Mouse (Mus musculus): ENCODE results near the gene Adh6a. TPM values are rescaled to one million over a fixed set of nuclear protein-coding genes. Genes with fewer than 3 reads are reported as not detected.

Gene Adh6a
- not detected for polyA plus RNA-seq (2017; shearing (Covaris generic))

DNA sequence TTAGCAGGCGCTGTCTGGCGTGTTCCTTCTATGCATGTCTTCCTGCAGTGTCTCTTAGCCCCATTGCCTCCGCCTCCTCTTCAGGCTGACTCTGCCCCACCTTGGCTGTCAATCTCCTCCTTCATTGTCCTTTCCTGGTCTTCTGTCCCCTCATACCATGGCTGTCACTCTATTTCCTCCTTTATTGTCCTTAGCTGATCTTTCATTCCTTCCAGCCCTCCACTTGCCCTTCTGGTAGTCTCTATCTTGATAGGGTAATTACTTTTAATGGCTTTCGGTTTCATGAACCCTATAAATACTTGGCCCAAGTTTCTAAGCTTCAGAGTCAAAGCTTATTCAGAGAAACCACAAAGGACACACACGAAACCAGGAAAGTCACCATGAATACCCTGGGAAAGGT, at the start of gene Adh6a:
Adh6a (plus strand) TSS at position 322 of the 400 bp plus-strand sequence.

DNA sequence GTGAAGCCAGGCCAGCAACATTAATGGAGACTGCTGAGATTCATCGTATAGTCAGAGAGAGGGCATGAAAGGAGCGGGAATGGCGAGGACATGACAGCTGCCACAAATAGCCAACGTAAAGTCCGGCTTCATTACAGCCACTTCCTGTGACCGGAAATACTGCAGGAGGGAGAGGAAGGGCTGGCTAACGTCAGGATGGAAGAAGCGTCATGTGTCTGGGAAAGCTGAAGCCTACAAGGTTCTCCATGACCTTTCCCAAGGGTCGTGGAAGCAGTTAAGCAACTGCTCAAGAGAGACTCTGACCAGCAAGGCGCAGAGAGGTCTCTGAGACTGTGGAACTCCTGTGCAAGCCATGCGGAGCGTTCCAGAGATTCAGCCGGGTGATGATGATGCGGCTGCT, 28.4 kb downstream of the Adh6a start, which contains the start of gene Adh6b:
Adh6b (plus strand) TSS at position 305 of the 400 bp plus-strand sequence.

Other genes starting within 250 kb of the Adh6a start
- gene 1110002E22Rik, start 248.2 kb upstream of the Adh6a start, polyA plus RNA-seq (2017; shearing (Covaris generic)) = under 1 TPM in 1 of 2 experiments, not detected in 1; 0.34 TPM
- not detected for gene Gm5105, start 245.9 kb upstream of the Adh6a start, polyA plus RNA-seq (2017; shearing (Covaris generic))
- gene Trmt10a, start 169.8 kb upstream of the Adh6a start, polyA plus RNA-seq (2017; shearing (Covaris generic)) = 1 to 10 TPM; 4.7 to 7.5 TPM
- 1 to 10 TPM; 2.6 to 2.9 TPM for gene Mttp, start 168.3 kb upstream of the Adh6a start, polyA plus RNA-seq (2017; shearing (Covaris generic))
- gene 4930579F01Rik, start 119.5 kb upstream of the Adh6a start, polyA plus RNA-seq (2017; shearing (Covaris generic)) = not detected
- gene Adh7, start 95.5 kb upstream of the Adh6a start, polyA plus RNA-seq (2017; shearing (Covaris generic)) = under 1 TPM in 1 of 2 experiments, not detected in 1; 0.29 TPM
- gene Adh1, start 52.3 kb upstream of the Adh6a start, polyA plus RNA-seq (2017; shearing (Covaris generic)) = 1 to 10 TPM in 1 of 2 experiments, under 1 TPM in 1; 0.98 to 4.3 TPM
- under 1 TPM in 1 of 2 experiments, not detected in 1; 0.06 TPM for gene Adh6b, start 28.5 kb downstream of the Adh6a start, polyA plus RNA-seq (2017; shearing (Covaris generic))
- gene Adh4, start 102.2 kb downstream of the Adh6a start, polyA plus RNA-seq (2017; shearing (Covaris generic)) = not detected
- gene Adh5, start 129.8 kb downstream of the Adh6a start, polyA plus RNA-seq (2017; shearing (Covaris generic)) = 100 to 1,000 TPM; 137 to 173 TPM
- gene Metap1, start 176.2 kb downstream of the Adh6a start, polyA plus RNA-seq (2017; shearing (Covaris generic)) = 10 to 100 TPM; 37.8 to 44.6 TPM
- gene Eif4e, start 212.9 kb downstream of the Adh6a start, polyA plus RNA-seq (2017; shearing (Covaris generic)) = 100 to 1,000 TPM; 198 to 211 TPM

Measured in activated CD4-positive, CD25-positive, alpha-beta regulatory T cell (primary cell).